Mouse (Mus musculus) cerebellum, adult 2 months (tissue): Measurements from ENCODE around the gene Gnl1.
"Not testable (repeated sequence)": the region's sequence is repeated elsewhere in the genome, so short reads cannot be mapped to it uniquely, and the experiment has no call there.

ENCODE experiments used
- CTCF ChIP-seq: fragments of 200-500 bp; IDR thresholded peaks from 2 replicates; pipeline ENCODE4 v1.5.1; 2011; ENCODE audit warnings: low read depth, mild to moderate bottlenecking, control low read depth, low read length, moderate library complexity, borderline replicate concordance; ENCODE audit not compliant: insufficient read depth
- POLR2A ChIP-seq: fragments of 200-500 bp; IDR thresholded peaks from 2 replicates; pipeline ENCODE4 v1.6.1; 2011; ENCODE audit warnings: low read length, control low read depth, borderline replicate concordance; ENCODE audit not compliant: insufficient read depth

DNA sequence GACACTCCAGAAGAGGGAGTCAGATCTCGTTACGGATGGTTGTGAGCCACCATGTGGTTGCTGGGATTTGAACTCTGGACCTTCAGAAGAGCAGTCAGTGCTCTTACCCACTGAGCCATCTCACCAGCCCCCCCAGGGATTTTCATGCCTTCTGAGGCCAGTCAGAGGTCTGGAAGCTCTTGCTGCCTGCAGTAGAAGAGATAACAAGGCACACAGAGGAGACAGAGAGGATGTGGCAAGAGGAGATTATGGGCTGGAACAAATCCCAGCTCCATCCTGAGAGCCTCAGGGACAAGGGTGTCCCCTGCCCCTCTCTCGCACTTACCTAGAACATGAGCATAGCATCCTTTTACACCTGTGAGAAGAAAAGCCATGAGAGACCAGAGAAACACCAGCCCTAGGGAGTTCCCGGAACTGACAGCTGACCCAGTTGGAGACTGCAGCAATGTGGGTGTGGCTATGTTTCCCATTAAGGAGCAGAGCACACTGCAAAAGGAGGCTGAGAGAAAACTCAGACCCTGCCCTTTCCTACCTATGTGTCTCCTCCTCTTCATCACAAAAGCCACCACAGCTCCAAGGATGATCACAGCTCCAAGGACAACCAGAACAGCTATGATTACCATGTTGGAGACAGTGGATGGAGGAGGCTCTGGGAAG lies 50.5 kb downstream of the Gnl1 start:
- TF ChIP-seq POLR2A, CTCF: not testable (repeated sequence)
